Mouse (Mus musculus) kidney, adult 2 months (tissue): Measurements from ENCODE around the gene AI413582. TPM values are rescaled to one million over a fixed set of nuclear protein-coding genes. Genes with fewer than 3 reads are reported as not detected.

Experiments used
- DNase-seq: peaks from one replicate; pipeline ENCODE4 v3.0.0; 2021
- H3K27ac ChIP-seq: fragments of 200-500 bp; 2 replicates; pipeline ENCODE4 v1.5.1; 2012; ENCODE audit warnings: low read depth, low read length, control low read depth, inconsistent platforms; ENCODE audit not compliant: insufficient read depth
- H3K27me3 ChIP-seq: fragments of 200-500 bp; replicated peaks from 2 replicates; pipeline ENCODE4 v1.6.1; 2012; ENCODE audit warnings: mild to moderate bottlenecking, moderate library complexity, low read length, inconsistent platforms; ENCODE audit not compliant: control insufficient read depth, insufficient read depth
- H3K36me3 ChIP-seq: fragments of 200-500 bp; 2 replicates; pipeline ENCODE4 v1.6.1; 2012; ENCODE audit warnings: mild to moderate bottlenecking, moderate library complexity, low read length, inconsistent platforms; ENCODE audit not compliant: control insufficient read depth, insufficient read depth
- H3K4me1 ChIP-seq: fragments of 200-500 bp; 2 replicates; pipeline ENCODE4 v1.6.1; 2011; ENCODE audit warnings: low read length; ENCODE audit not compliant: control insufficient read depth, insufficient read depth
- H3K4me3 ChIP-seq: fragments of 200-500 bp; 2 replicates; pipeline ENCODE4 v1.5.1; 2011; ENCODE audit warnings: mild to moderate bottlenecking, low read depth, low read length, control low read depth; ENCODE audit not compliant: insufficient read depth
- CTCF ChIP-seq: fragments of 200-500 bp; conservative IDR thresholded peaks from 2 replicates; pipeline ENCODE4 v1.5.1; 2011; ENCODE audit warnings: low read depth, mild to moderate bottlenecking, control low read depth, low read length, moderate library complexity, mixed read lengths; ENCODE audit not compliant: insufficient read depth, insufficient read length
- POLR2A ChIP-seq: fragments of 200-500 bp; IDR thresholded peaks from one replicate; pipeline ENCODE4 v1.6.1; 2011; ENCODE audit warnings: low read depth, low read length, control low read depth
- WGBS: fragments of 180-500 bp; shearing (Covaris S2); methylation state at CpG from one replicate; pipeline ENCODE4 v1.1.7; 2018; 5-methylcytosine and 5-hydroxymethylcytosine counted together
- polyA plus RNA-seq: library from polyadenylated mRNA; depleted of rRNA; stranded (reverse); fragments of >200 nt; gene quantifications from 2 replicates; pipeline ENCODE4 v1.2.3, GENCODE M21; 2012

Gene AI413582
- polyA plus RNA-seq, 1 experiment = 55.7 TPM

DNA sequence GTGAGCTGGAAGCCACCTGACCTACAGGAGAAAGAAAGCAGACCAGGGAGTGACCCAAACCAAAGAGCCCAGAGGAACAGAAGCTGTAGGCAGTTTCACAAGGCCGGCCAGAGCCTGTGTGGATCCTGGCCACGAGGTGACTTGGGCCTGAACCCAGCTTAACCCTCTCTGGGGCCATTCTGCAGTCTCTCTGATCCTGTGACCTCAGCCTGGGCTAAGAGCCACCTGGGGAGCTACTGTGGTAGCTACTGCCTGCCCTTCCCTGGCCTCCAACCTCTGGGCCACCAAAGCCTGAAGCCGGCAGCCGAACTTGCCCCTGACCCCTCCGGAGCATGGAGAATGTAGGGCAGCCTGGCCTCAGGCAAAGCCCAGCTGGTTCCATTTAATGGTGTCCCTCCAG, 36.8 kb downstream of the AI413582 start:
- no peak for DNase-seq
- no peak overlapping the region for H3K4me3 ChIP-seq
- no peaks in the 10 kb centered on the region for H3K27me3 ChIP-seq
- H3K36me3 ChIP-seq = no peaks in the 10 kb centered on the region
- H3K27ac ChIP-seq = no peak overlapping the region
- WGBS = 63% methylated on average over 5 of the region's 5 CpGs
- no peaks in the 10 kb centered on the region for H3K4me1 ChIP-seq
- TF ChIP-seq POLR2A (no peak), CTCF (no peak)

DNA sequence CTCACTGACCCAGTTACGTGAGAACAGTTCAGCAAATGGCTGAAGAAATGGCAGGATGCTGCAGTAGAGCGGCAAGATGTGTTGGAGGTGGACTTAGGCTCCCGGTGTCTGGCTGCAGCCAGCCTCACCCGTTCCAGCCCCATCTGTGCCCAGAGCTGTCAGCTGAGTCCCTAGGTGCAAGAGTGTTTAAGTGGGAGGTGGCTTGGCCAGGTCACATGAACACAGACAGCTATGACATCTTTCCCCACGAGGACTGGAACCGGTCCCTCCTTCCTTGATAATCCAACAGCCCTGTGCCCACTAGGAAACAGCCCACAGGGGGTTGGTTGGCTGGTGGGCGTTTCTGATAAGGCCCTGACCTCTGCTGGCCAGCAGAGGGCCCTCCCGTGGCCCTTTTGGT, 37.5 kb downstream of the AI413582 start:
- TF ChIP-seq CTCF (no peak), POLR2A (no peak)
- Histone ChIP-seq H3K36me3 (no peaks in the 10 kb centered on the region), H3K4me1 (no peaks in the 10 kb centered on the region), H3K27me3 (no peaks in the 10 kb centered on the region), H3K4me3 (no peak overlapping the region), H3K27ac (no peak overlapping the region)
- DNase-seq = no peak
- 34% methylated on average over 8 of the region's 8 CpGs for WGBS

DNA sequence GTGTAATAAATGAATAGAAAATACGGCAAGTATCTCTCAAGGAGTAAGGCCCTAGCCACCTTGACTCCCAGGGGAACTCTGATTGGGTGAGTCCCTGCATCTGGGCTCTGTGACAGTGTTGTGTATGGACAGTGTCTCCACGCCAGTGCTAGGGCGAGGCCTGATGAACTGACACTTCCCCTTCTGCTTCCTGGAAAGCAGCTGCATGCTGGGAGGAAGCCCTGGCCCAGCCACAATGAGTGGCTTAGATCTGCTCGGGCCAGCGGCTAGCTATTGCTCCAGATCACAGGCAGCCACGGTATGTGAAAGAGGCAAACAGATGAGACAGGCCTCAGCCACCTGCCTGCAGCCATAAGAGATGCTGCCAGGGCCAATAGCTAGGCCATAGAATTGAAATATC, 38.4 kb downstream of the AI413582 start:
- 70% methylated on average over 6 of the region's 6 CpGs for WGBS
- no peak overlapping the region for H3K4me3 ChIP-seq
- TF ChIP-seq CTCF (no peak), POLR2A (no peak)
- no peak overlapping the region for H3K27ac ChIP-seq
- no peaks in the 10 kb centered on the region for H3K4me1 ChIP-seq
- DNase-seq = no peak
- H3K36me3 ChIP-seq = no peaks in the 10 kb centered on the region
- no peaks in the 10 kb centered on the region for H3K27me3 ChIP-seq

DNA sequence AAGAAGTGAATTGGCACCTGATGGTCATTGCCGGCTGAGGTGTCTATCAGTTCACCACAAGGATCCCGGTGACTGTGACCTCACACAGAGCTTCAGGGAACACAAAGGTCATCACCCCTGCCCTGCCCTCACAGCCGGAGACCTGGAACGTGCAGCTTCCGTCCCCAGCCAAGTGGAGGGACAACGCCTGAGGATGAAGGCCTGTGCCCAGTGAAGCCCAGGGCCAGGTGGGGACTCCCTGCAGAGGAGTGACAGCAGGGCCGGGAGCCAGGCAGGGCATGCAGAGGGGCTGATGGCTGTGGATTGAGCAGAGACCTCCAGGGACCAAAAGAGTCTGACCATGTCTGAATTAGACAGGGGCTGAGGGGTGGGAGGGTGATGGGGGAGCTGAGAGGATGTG, 42.4 kb downstream of the AI413582 start:
- Histone ChIP-seq H3K4me3 (no peak overlapping the region), H3K27ac (no peak overlapping the region), H3K4me1 (no peaks in the 10 kb centered on the region), H3K27me3 (no peaks in the 10 kb centered on the region), H3K36me3 (no peaks in the 10 kb centered on the region)
- TF ChIP-seq CTCF (no peak), POLR2A (no peak)
- 71% methylated on average over 7 of the region's 7 CpGs for WGBS
- no peak for DNase-seq

DNA sequence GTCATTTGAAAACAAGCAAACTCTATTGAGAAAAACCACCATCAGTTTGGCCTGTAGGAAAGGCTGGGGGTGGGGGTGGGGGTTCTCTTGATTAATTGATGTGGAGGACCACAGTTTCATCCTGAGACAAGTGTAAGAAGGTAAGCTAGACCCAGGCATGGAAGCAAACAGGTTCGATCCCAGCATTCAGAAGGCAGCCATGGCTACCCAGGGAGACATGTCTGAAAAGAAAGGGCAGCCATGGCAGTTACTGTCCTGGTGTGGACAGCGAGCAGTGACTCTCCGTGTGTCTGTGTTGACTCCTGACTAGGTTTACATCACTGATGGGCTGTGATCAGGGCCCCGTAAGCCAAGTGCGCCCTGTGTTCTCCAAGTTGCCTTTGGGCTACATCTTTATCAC, 44.3 kb downstream of the AI413582 start, which contains the start of gene Grm4:
Gene Grm4, minus strand, starts transcription at position 101 of the 400 bp plus-strand sequence.
- H3K36me3 ChIP-seq = no peaks in the 10 kb centered on the region
- TF ChIP-seq CTCF (no peak), POLR2A (no peak)
- H3K4me3 ChIP-seq = no peak within 1 kb of the TSS
- no peak for DNase-seq
- no peaks in the 10 kb centered on the region for H3K27me3 ChIP-seq
- no peaks in the 10 kb centered on the region for H3K4me1 ChIP-seq
- no peak within 1 kb of the TSS for H3K27ac ChIP-seq
- whole genome bisulfite sequencing = 78% methylated on average over 5 of the region's 5 CpGs

DNA sequence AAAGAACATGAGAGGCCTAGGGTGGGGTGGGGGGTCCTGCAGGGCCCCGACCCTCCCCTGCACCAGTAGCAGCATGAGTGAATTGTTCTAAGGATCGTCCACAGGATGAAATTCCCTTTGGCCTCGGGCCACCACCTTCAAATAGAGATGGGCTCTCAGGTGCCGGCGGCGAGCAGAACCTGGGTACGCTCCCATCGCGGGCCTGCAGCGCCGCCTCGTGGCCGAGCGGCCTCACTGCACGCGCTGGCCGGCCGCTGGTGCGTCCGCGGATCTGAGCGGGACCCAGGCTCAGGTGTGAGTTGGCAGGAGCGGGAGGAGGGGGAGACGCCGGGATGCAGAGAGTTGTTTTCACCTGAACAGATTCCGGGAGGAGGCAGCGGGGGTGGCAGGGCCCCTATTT, 45.0 kb downstream of the AI413582 start:
- no peak overlapping the region for H3K4me3 ChIP-seq
- no peak overlapping the region for H3K27ac ChIP-seq
- H3K4me1 ChIP-seq = no peaks in the 10 kb centered on the region
- WGBS = under 1% methylated on average over 27 of the region's 27 CpGs
- DNase-seq = peak; percentile 32
- no peaks in the 10 kb centered on the region for H3K36me3 ChIP-seq
- TF ChIP-seq CTCF (peak; percentile 82), POLR2A (no peak)
- no peaks in the 10 kb centered on the region for H3K27me3 ChIP-seq

DNA sequence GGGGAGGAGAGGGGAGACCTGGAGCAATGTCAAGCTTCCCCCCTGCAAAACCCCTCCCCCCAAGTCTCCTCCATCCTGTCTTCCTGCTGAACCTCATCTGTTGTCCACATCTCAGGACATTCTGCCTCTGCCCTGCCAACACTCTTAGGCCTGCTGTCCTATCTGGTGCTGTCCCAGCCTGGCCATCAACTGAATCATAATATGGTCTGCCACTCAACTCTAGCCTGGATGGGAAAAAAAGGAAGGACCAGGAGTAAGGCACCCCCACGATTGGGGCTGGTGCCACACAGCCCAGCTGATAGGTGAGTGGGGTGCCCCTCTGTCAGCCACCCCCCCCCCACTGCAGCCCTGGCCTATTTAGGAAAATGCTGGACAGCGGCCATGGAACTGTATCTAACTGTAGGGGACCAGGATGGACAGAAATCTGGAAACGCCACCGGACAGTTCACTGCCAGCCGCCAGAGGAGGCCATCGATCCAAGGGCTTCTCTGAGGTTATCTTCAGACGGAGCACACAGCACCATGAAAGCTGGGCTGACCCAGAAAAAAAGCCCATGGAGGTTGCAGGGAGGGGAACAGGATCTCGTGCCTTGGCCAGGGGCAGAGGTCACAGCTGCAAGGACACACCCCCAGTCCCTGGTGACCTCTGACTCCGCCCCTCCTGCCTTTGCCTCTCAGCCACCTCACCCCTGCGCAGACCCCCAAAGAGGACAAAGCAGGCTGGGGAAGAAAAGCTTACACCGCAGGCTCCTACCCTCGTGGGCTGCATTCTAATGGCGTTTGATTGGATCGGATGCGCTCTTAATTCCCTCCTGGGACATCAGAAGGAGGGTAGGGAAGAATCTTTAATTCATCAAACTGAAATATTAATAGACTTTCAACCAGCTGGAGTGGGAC, 46.6 kb downstream of the AI413582 start:
- H3K4me3 ChIP-seq = no peak overlapping the region
- H3K4me1 ChIP-seq = no peaks in the 10 kb centered on the region
- 56% methylated on average over 15 of the region's 15 CpGs for WGBS
- no peak overlapping the region for H3K27ac ChIP-seq
- no peaks in the 10 kb centered on the region for H3K36me3 ChIP-seq
- H3K27me3 ChIP-seq = no peaks in the 10 kb centered on the region
- no peak for DNase-seq
- TF ChIP-seq CTCF = no peak
- no peak for TF ChIP-seq POLR2A
